Mouse (Mus musculus): ENCODE results near the gene Clstn1.

Clstn1 gene

GRCm38 (mm10) chr4:149567432-149568026 is 18.7 kb upstream of the Clstn1 start:
- peak; percentile 43 for DNase-seq (ENCODE audit: low spot score)

- DNase-seq (ENCODE audit: low spot score): no peak
Observed at GRCm38 (mm10) chr4:149568622-149569021, 17.6 kb upstream of the Clstn1 start.

DNA sequence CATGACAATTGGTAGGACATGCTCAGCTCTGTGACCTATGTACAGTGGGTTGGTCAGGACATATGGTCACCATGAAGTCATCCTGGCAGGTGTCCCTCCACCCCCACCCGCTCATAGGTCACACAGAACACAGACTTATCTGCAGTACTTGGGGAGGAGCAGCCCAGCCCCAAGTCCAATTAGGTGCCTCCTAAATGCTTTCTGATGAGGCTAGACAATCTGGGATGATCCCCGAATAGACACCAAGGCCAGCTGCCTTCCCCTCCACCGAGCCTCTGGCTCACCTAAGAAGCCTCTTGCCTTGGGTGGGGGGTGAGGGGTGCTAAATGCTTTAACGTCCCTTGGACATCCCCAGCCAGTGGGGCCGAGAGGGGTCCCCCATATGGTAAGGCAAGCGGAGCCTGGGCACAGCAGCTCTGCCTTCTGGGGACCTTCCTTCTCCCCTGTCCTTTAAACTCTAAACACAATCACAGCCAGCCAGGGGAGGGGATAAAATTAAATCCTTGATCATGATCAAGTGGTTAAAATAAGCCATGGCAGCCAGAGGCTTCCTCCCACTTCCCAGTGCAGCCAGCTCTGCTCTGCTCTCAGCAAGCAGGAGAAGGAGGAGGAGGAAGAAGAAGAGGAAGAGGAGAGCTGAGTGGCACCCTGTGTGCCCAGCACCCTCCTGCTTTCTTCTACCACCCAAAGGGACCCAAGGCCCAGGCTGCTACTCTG is 16.3 kb upstream of the Clstn1 start:
- no peak for DNase-seq (ENCODE audit: low spot score)

- no peak for DNase-seq (ENCODE audit: low spot score)
Observed at GRCm38 (mm10) chr4:149570498-149570863, 15.8 kb upstream of the Clstn1 start.

DNA sequence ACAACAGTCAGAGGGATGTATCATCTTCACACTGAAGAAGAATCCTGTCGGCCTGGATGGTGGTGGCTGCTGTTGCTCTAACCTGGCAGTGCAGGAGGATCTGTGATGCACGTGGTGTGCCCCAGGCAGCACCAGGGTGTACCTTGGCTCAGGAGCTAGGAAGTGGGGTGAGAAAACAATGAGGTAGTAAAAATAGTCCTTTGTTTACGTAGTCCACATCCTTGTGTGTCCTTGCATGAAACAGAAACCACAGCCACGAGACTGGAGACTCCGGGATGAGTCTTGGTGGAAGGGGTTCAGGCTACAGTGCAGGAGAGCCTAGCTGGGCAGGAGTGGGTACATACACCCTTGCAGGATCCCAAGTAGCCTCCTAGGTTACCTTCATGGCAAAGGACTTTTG is 15.1 kb upstream of the Clstn1 start:
- DNase-seq (ENCODE audit: low spot score): no peak

GRCm38 (mm10) chr4:149571651-149572149 is 14.6 kb upstream of the Clstn1 start:
- DNase-seq (ENCODE audit: low spot score): no peak

DNA sequence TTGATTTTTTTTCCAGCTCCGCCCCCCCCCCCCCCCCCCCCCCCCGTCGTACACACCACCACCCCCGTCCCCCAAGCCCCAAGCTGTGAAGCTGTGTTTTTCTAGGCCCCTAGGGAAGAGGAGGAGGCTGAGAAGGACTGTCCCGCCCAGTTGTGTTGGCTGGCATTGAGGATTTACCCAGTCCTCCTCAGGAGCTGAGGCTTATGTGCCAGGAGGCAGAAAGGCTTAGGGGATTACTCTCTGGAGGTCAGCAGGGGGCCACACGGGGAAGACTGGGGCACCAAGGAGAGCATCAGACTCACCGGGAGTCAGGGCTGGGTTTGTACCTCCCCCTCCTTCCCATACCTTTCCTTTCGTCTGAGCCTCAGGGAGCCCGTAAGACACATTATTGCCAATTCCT is 13.8 kb upstream of the Clstn1 start:
- no peak for DNase-seq (ENCODE audit: low spot score)

- no peak for DNase-seq (ENCODE audit: low spot score)
Observed at GRCm38 (mm10) chr4:149572851-149573250, 13.4 kb upstream of the Clstn1 start.

DNA sequence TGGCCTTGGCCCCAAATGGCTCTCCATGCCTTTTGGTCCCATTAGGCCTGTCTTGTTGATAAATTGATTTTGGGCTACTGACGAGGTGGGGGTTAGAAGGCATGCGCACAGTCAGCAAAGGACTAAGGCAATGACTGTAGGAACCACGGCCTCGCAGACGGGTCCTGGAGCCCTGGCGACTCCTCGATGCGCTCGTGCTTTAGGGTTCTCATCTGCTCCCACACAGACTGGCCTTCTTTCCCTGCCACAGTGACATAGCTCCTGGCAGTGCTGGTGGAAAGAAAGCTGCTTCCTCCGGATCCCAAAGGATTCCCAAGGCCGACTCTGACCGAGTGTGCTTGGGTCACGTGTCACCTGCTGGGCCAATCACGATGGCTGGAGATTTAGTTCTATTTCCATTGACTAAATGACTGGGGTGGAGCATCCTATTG is 11.9 kb upstream of the Clstn1 start:
- DNase-seq (ENCODE audit: low spot score): no peak

DNA sequence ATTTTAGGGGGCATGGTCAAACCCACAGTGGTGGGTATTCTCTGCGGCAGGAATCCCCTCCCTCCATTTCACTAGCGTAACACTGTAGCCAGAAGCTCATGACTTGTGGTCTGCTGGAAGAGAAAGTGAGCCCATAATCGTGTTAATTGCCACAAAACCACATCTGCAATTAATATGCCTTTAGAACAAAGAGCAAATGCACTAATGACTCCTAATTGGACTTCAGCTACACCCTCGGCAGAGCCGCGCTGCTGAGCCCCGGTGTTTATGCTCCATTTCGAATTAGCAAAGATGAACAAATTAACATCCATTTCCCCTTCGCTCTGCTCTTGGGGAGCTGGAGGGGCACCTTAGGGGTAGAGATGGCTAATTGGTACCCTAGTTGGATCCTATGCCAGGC is 10.2 kb upstream of the Clstn1 start:
- DNase-seq (ENCODE audit: low spot score): no peak

DNA sequence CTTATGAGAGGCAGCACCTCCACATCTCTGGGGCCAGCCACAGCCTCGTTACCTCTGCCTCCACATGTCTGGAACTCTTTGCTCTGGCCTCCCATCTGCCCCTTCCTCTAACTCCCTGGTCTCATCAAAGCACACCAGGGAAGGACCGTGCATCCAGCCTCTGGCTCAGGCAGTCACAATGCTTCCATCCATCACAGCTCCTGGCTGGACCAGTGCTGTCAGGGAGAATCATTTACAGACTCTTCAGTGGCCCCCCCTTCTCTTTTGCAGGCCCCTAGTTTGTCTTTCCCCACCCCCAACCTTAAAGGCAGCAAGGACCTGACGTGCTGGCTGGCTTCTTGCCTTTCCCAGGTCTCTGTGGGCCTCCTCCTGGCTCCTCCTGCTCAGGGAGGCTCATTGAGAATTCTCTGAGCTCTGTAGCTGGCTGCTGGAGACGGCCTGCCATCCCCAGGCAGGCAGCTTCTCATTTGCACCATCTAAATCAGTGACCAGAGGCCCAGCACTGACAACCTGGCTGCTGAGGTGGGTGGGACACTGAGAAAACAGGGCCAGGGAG is 9.2 kb upstream of the Clstn1 start:
- no peak for DNase-seq (ENCODE audit: low spot score)

DNA sequence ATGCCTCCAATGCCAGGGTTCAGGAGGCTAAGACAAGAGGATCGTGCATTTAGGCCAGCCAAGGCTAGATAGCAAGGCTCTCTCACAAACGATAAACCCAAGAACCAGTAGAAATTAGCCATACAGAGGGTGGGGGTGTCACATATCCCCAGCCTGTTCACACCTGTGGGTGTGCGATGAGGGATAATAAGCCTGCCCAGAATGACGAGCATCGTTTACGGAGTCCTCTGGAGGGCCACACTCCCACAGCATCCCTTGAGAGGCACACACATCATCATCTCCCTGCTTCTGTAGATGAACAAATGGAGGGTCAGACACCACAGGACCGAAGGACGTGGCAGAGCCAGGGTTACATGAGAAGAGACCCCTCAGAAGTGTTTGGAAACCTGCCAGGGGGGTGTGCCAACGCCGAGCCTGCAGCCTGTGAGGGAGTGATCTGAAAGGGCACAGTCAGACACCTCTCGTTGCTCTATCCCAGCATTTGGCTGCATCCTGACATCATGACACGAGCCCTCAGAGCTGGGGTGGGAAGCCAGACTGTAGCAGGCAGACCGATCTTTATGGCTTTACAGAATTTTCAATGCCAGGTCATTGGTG is 8.1 kb upstream of the Clstn1 start:
- DNase-seq (ENCODE audit: low spot score): no peak

DNA sequence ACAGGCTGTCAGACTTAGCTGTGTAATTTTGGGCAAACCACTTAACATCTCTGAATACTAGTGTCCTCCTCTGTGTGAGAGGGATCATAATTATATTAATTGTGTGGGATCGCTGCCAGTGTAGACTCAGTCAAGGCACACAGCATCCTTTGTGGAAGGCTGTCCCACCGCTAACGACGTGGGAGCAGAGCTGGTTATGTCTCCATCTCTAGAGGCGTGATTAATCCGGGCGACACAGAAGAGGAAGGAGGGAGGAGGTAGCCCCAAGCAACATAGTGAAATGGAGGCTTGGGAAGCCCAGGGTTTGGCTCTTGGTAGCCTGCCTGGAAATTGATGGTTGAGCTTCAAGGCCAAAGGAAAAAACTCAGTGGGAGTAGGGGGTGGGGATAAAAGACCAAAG is 7.4 kb upstream of the Clstn1 start:
- DNase-seq (ENCODE audit: low spot score): no peak

- no peak for DNase-seq (ENCODE audit: low spot score)
Observed at GRCm38 (mm10) chr4:149585236-149585635, 1.0 kb upstream of the Clstn1 start.

GRCm38 (mm10) chr4:149586783-149587595 is 721 bp downstream of the Clstn1 start:
- DNase-seq (ENCODE audit: low spot score): no peak

DNA sequence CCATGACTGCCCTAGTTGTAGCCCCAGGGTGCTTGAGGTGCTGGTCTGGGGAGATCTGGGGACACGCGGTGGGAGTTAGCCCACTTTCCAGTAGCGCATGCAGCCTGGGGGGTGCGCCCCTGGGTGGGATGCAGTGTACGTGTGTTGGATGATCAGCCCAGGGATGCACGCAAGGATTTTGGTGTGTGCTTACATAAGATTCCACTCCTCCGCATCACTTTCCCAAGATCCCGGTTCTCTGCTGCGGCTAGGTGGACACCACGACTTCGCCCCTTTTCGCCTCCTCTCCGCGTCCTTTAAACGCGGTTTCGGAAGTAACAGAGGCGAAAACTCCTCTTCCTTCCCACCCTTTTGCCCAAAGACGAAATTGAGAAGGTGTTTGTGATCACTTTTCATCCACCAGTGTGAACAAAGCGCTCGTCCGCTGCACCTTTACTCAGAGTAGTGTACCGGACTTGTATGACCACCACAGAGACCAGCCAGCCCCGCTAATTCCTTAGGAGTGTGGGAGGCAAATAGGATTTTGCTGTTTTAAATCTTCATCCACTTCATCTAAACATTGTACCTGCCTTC is 1.4 kb downstream of the Clstn1 start:
- DNase-seq (ENCODE audit: low spot score): no peak

DNA sequence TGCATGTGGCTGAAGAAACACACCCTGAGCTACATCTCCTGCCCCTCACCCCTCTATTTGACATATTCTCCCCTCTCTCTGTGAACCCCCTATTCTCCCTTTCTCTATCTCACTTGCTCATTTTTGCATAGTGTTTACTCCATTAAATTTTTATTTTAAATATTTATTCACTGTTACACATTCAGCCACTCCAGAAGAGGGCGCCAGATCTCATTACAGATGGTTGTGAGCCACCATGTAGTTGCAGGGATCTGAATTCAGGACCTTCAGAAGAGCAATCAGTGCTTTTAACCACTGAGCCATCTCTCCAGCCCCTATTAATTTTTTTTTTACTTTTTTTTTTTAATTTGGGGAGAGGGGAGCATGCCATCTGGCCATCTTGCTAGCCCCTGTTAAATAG is 3.9 kb downstream of the Clstn1 start:
- DNase-seq (ENCODE audit: low spot score): no peak

DNA sequence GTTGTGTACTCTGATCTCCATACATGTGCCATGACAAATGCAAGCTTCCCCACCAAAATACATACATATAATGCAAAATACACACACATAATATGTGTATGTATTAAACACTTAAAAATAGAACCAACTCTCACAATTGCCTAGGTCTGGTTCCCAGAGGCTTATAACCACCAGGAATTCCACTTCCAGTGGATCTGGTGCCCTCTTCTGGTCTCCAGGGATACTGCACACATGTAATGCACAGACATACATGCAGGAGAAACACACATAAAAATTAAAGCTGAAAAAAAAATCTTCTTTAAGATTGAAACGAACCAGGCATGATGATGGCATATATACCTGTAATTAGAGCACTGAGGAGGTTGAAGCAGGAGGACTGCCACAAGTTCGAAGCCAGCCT is 5.2 kb downstream of the Clstn1 start:
- DNase-seq (ENCODE audit: low spot score): no peak

- DNase-seq (ENCODE audit: low spot score): no peak
Observed at GRCm38 (mm10) chr4:149594913-149595581, 8.8 kb downstream of the Clstn1 start.

GRCm38 (mm10) chr4:149597641-149598208 is 11.5 kb downstream of the Clstn1 start:
- no peak for DNase-seq (ENCODE audit: low spot score)

DNA sequence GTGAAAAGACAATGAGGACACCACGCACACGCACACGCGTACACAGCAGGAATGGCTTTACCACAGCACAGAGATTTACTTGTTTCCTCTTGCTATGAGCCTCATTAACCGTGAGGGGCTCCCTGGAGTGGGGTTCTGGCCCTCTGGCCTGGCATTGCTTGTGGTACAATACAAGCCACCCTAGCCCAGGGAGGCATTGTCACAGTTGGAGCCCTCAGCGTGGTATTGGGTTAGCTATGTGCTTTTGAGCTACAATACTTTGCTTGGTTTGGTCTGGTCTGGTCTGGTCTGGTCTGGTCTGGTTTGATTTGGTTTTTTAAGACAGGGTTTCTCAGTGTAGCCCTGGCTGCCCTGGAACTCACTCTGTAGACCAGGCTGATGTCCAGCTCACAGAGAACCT is 13.3 kb downstream of the Clstn1 start:
- DNase-seq (ENCODE audit: low spot score): no peak

All from yolk sac, embryonic 10.5 days (tissue).